Mouse (Mus musculus) heart, adult 2 months (tissue): ENCODE data around the gene Nfia. TPM values are rescaled to one million over a fixed set of nuclear protein-coding genes. Genes with fewer than 3 reads are reported as not detected.

Source experiments
- DNase-seq, 2 experiments: peaks; one replicate each; pipeline ENCODE4 v3.0.0; 2021
- H3K27ac ChIP-seq: fragments of 200-600 bp; 2 replicates; pipeline ENCODE4 v1.8.1; 2022
- H3K27me3 ChIP-seq: fragments of 200-500 bp; 2 replicates; pipeline ENCODE4 v1.6.1; 2012; ENCODE audit warnings: mild to moderate bottlenecking, low read length, inconsistent platforms, mixed read lengths; ENCODE audit not compliant: control insufficient read depth, insufficient read depth
- H3K36me3 ChIP-seq: fragments of 200-500 bp; 2 replicates; pipeline ENCODE4 v1.6.1; 2012; ENCODE audit warnings: low read length, inconsistent platforms; ENCODE audit not compliant: control insufficient read depth, insufficient read depth
- H3K4me1 ChIP-seq: fragments of 200-500 bp; 2 replicates; pipeline ENCODE4 v1.6.1; 2011; ENCODE audit warnings: low read length; ENCODE audit not compliant: control insufficient read depth, insufficient read depth
- H3K4me3 ChIP-seq: fragments of 200-600 bp; 2 replicates; pipeline ENCODE4 v1.8.1; 2022
- H3K79me2 ChIP-seq: fragments of 200-500 bp; replicated peaks from 2 replicates; pipeline ENCODE4 v1.6.1; 2012; ENCODE audit warnings: mild to moderate bottlenecking, inconsistent platforms, low read length, moderate library complexity, mixed read lengths; ENCODE audit not compliant: control insufficient read depth, insufficient read depth
- H3K9ac ChIP-seq: fragments of 200-500 bp; 2 replicates; pipeline ENCODE4 v1.6.1; 2012; ENCODE audit warnings: low read depth, mild to moderate bottlenecking, control low read depth, inconsistent platforms, low read length, mixed read lengths
- CTCF ChIP-seq: fragments of 200-600 bp; IDR thresholded peaks from 2 replicates; pipeline ENCODE4 v1.8.1; 2022; ENCODE audit warnings: antibody characterized with exemption, mild to moderate bottlenecking, moderate library complexity
- EP300 ChIP-seq: fragments of 200-500 bp; IDR thresholded peaks from 2 replicates; pipeline ENCODE4 v1.6.1; 2011; ENCODE audit warnings: low read depth, low read length, control low read depth; ENCODE audit not compliant: insufficient read depth
- POLR2A ChIP-seq: fragments of 200-500 bp; IDR thresholded peaks from 2 replicates; pipeline ENCODE4 v1.6.1; 2011; ENCODE audit warnings: mild to moderate bottlenecking, low read depth, low read length, control low read depth; ENCODE audit not compliant: insufficient read depth
- WGBS: fragments of 180-500 bp; shearing (Covaris S2); methylation state at CpG from one replicate; pipeline ENCODE4 v1.1.7; 2018; 5-methylcytosine and 5-hydroxymethylcytosine counted together
- intact Hi-C: fragments of 180-260 bp; cut with DNase I; formaldehyde crosslinking; loops from one replicate; pipeline ENCODE4 v1.15.1; 2025
- polyA plus RNA-seq: library from polyadenylated mRNA; depleted of rRNA; stranded (reverse); fragments of >200 nt; gene quantifications from 2 replicates; pipeline ENCODE4 v1.2.3, GENCODE M21; 2012
- total RNA-seq, 2 experiments: library from RNA; stranded (reverse); gene quantifications; 2 replicates each; pipeline ENCODE4 v1.2.3; 2021

Gene Nfia
- total and polyA plus RNA-seq, 3 experiments: 70.3 to 128 (median 126) TPM

DNA sequence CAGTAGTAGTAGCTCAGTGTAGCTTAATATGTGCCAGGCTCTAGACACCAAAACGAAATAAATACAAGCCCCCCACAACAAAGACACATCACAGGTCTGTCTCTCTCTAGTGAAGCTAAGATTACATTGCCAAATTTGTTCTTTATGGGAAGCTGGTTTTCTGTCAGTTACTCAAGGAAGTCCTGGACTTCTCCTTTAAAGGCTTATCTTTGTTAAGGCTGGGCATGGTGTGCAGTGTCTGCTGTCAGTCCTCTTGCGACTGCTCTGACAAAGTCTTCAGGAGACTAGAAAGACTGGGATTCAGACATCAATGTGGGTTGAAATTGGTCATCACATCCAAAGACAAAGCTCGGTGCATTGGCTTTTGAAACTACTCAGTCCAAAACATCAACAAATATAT, 36.4 kb downstream of the Nfia start:
- Histone ChIP-seq H3K27me3 (no peaks in the 10 kb centered on the region), H3K79me2 (peaks cover 6% of the 10 kb centered on the region), H3K27ac (no peak overlapping the region), H3K4me1 (peaks cover 20% of the 10 kb centered on the region), H3K9ac (no peak overlapping the region), H3K4me3 (no peak overlapping the region), H3K36me3 (peaks cover 50% of the 10 kb centered on the region)
- 64% methylated on average over 3 of the region's 3 CpGs for WGBS
- TF ChIP-seq CTCF (no peak), EP300 (no peak), POLR2A (no peak)
- intact Hi-C loops: no loop called here
- no peak for DNase-seq

DNA sequence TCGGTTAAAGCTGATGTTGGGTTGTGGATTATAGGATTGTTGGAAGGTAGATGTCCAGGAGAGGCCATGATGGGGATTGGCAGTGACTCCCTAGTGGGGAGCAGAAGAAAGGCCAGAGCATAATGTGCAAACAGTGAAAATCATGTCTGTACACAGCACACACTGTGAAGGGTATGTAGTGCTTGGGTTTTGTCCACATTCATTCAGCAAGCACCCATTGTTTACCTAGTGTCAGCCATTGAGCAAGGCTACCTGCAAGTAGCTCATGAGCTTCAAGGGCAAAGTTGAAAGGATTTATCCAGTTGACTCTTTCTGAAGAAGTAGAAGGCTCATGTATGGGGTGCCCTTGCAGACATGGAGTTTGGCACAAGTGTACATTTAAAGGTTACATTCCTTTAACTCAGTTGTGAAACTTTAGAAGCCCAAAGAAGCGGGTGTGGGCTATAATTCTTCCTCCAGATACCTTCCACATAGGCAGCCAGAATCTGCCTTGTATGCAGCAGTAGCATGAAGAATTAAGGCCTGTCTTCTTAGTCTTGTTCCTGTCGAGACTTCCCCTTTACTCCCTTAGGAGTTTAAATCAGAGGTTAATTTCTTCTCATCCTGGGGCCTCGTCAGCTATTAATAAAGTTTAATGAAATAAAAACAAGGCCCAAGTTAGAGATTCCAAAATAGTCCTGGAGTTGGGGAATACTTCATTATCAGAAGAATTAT, 37.2 kb downstream of the Nfia start:
- intact Hi-C loops: no loop called here
- 44% methylated on average over 4 of the region's 4 CpGs for WGBS
- H3K36me3 ChIP-seq: peaks cover 49% of the 10 kb centered on the region
- H3K9ac ChIP-seq: no peak overlapping the region
- no peak for TF ChIP-seq CTCF
- TF ChIP-seq POLR2A: no peak
- no peak for TF ChIP-seq EP300
- peak overlapping the region; percentile 61 for H3K27ac ChIP-seq
- no peak for DNase-seq
- H3K4me1 ChIP-seq: peaks cover 21% of the 10 kb centered on the region
- no peaks in the 10 kb centered on the region for H3K27me3 ChIP-seq
- H3K79me2 ChIP-seq: peaks cover 6% of the 10 kb centered on the region
- no peak overlapping the region for H3K4me3 ChIP-seq

DNA sequence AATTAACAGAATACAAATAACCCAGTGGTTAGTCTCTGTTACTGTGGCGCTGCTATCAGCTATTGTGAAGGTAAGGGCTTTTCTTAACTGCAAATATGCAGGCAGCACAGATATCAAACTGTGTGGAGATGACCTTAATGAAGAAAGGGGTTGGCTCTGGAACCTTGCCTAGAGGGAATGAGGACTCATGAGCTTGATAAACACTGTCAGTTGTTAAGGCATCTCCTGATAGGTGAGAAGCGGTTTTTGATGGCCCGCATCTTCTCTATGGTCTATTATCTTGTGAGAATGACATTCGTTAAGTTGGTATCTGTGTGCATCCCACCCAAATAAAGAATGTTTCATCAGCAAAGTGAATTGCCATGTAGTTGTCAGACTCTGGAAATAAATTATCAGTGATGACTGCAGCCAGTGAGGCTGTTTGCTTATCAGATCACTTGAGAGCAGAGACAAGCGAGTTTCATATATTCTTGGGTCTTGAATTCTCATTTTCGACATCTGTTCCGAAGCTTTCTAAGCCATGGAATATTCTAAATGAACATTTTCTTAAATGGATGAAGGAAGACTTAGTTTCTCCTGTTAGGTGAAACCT, 37.9 kb downstream of the Nfia start:
- Histone ChIP-seq H3K36me3 (peaks cover 54% of the 10 kb centered on the region), H3K27me3 (no peaks in the 10 kb centered on the region), H3K9ac (no peak overlapping the region), H3K27ac (peak overlapping the region; percentile 61), H3K79me2 (peaks cover 6% of the 10 kb centered on the region), H3K4me1 (peaks cover 21% of the 10 kb centered on the region), H3K4me3 (no peak overlapping the region)
- no peak for TF ChIP-seq CTCF
- TF ChIP-seq POLR2A: no peak
- TF ChIP-seq EP300: no peak
- no peak for DNase-seq
- WGBS: 46% methylated on average over 7 of the region's 7 CpGs
- intact Hi-C loops: no loop called here

DNA sequence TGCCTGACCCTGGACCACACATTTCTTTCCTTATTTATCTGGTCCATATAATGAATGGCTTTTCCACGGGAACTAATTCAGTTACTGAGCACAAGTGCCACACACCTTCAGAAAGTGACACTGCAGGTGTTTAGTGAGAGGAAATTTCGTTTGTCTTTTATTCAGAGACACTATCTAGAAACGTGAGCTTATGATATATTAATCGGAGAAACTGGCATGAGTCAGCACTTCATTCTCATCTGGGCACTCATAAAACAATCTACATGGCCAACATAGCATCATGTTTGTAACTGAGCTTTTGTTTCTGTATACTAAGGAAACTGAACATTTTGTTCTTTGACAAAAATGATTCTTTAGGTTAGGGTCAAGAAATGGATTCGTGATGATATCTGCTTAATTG, 40.5 kb downstream of the Nfia start:
- intact Hi-C loops: no loop called here
- no peak for DNase-seq
- Histone ChIP-seq H3K36me3 (peaks cover 53% of the 10 kb centered on the region), H3K4me3 (no peak overlapping the region), H3K9ac (no peak overlapping the region), H3K27ac (peak overlapping the region; percentile 74), H3K27me3 (no peaks in the 10 kb centered on the region), H3K4me1 (peaks cover 26% of the 10 kb centered on the region), H3K79me2 (peaks cover 4% of the 10 kb centered on the region)
- TF ChIP-seq CTCF (no peak), EP300 (no peak), POLR2A (no peak)
- WGBS: 49% methylated on average over 5 of the region's 5 CpGs

DNA sequence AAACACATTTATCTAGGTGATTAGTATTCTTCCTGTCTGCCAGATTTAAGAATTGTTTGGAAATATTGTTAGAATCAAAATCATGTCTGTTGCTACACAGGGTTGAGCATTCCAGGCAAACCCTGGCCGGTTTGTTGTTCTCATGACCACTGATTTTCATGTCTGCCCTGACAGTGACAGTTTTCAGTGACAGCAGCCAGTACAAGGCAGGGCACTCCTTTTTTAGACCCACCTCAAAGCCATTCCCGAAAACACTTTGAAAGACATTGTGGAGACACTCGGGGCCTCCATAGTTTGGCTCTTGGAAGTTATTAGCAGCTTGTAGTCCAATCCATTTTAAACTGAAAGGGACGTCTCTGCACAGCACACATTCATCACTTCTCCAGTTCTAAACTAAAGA, 41.5 kb downstream of the Nfia start:
- 19% methylated on average over 4 of the region's 4 CpGs for WGBS
- H3K27ac ChIP-seq: peak overlapping the region; percentile 74
- H3K4me1 ChIP-seq: peaks cover 27% of the 10 kb centered on the region
- H3K27me3 ChIP-seq: no peaks in the 10 kb centered on the region
- H3K36me3 ChIP-seq: peaks cover 55% of the 10 kb centered on the region
- DNase-seq: peak in 1 of 2 experiments; percentile 37
- TF ChIP-seq EP300 (0 out of 2 replicates have a peak, but pooled peaks have one; percentile 19), POLR2A (no peak), CTCF (no peak)
- no peak overlapping the region for H3K9ac ChIP-seq
- peaks cover 4% of the 10 kb centered on the region for H3K79me2 ChIP-seq
- intact Hi-C loops: no loop called here
- H3K4me3 ChIP-seq: no peak overlapping the region

DNA sequence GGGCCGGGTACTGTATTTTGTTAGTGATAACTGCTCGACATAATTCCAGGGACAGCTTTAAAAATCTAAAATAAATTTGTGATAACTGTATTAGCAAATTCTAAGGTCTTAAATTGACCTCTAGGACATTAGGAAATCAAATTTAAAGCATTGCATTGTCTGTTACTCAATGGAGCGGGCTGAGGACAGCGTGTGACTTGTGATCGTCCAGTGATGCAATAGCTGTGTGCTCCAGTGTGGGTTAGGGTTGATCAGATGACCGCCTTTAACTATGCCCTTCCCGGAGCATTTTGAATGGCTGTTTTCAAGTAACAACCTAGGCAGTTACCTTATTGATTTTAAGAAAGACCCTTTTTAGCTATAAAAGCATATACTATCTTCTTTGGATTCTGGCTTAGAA, 42.0 kb downstream of the Nfia start:
- intact Hi-C loops: no loop called here
- peak overlapping the region; percentile 74 for H3K27ac ChIP-seq
- H3K36me3 ChIP-seq: peaks cover 55% of the 10 kb centered on the region
- no peak overlapping the region for H3K4me3 ChIP-seq
- H3K4me1 ChIP-seq: peaks cover 25% of the 10 kb centered on the region
- H3K27me3 ChIP-seq: no peaks in the 10 kb centered on the region
- WGBS: 52% methylated on average over 7 of the region's 7 CpGs
- H3K9ac ChIP-seq: no peak overlapping the region
- TF ChIP-seq CTCF: no peak
- 0 out of 2 replicates have a peak, but pooled peaks have one; percentile 79 for TF ChIP-seq EP300
- no peak for TF ChIP-seq POLR2A
- no peak for DNase-seq
- peaks cover 8% of the 10 kb centered on the region for H3K79me2 ChIP-seq
